Mouse (Mus musculus) neural tube, embryonic 13.5 days (tissue): ENCODE measurements around the gene Ncoa3. TPM values are rescaled to one million over a fixed set of nuclear protein-coding genes. Genes with fewer than 3 reads are reported as not detected.
A peak's percentile ranks its signal among the peaks of the same experiment; 100 is the strongest.

Experiments
- ATAC-seq: fragments of 200-750 bp; cut with Nextera tagmentation; 2 replicates; pipeline ENCODE4 v1.8.0; 2017; ENCODE audit warnings: low read depth, mild to moderate bottlenecking, moderate TSS enrichment, moderate library complexity
- H3K27ac ChIP-seq: fragments of 300-500 bp; sonication (generic); replicated peaks from 2 replicates; pipeline ENCODE4 v1.5.1; 2015; ENCODE audit warnings: moderate library complexity, mild to moderate bottlenecking, inconsistent platforms
- H3K27me3 ChIP-seq: fragments of 300-500 bp; sonication (generic); 2 replicates; pipeline ENCODE4 v1.6.1; 2015; ENCODE audit warnings: mild to moderate bottlenecking, inconsistent platforms
- H3K36me3 ChIP-seq: fragments of 300-500 bp; sonication (generic); 2 replicates; pipeline ENCODE4 v1.6.1; 2015; ENCODE audit warnings: mild to moderate bottlenecking, inconsistent platforms
- H3K4me1 ChIP-seq: fragments of 300-500 bp; sonication (generic); replicated peaks from 2 replicates; pipeline ENCODE4 v1.6.1; 2015; ENCODE audit warnings: inconsistent platforms
- H3K4me2 ChIP-seq: fragments of 300-500 bp; sonication (generic); 2 replicates; pipeline ENCODE4 v1.6.1; 2015; ENCODE audit warnings: inconsistent platforms, mild to moderate bottlenecking, moderate library complexity
- H3K4me3 ChIP-seq: fragments of 300-500 bp; sonication (generic); 2 replicates; pipeline ENCODE4 v1.5.1; 2015; ENCODE audit warnings: mild to moderate bottlenecking, inconsistent platforms
- H3K9ac ChIP-seq: fragments of 300-500 bp; sonication (generic); 2 replicates; pipeline ENCODE4 v1.6.1; 2015; ENCODE audit warnings: moderate library complexity, mild to moderate bottlenecking, inconsistent platforms
- H3K9me3 ChIP-seq: fragments of 300-500 bp; sonication (generic); 2 replicates; pipeline ENCODE4 v1.6.1; 2016; ENCODE audit warnings: inconsistent platforms
- WGBS: fragments of 180-500 bp; shearing (Covaris S2); methylation state at CpG from one replicate; pipeline ENCODE4 v1.1.7; 2015; 5-methylcytosine and 5-hydroxymethylcytosine counted together
- polyA plus RNA-seq: library from polyadenylated mRNA; unstranded; fragments of >200 nt; fragmentation: Nextera tagmentation; extraction: Ambion mirVana; gene quantifications from 2 replicates; pipeline ENCODE4 v1.2.1, GENCODE M21; 2015

Gene Ncoa3
- polyA plus RNA-seq, 1 experiment from 2014 or later, result 12.6 TPM

DNA sequence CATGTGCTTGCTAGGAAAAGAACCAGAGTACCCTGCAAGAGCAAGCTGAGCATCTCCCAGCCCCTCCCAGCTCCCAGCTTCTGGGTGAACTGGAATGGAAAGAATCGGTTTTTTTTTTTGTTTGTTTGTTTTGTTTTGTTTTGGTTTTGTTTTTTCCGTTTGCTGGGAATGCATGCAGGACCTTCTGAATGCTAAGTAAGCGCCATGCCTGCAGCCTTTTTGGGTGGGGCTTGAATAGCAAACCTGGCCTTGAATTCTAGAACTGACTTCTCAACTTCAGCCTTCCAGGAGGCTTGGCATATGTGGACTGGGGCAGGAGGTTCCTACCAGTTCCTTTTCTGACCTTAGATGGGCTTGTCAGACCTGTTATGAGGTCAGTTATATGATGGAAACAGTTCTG is 16.2 kb upstream of the Ncoa3 start:
- ATAC-seq, result no peak
- Histone ChIP-seq H3K4me2 (no peak overlapping the region), H3K27ac (no peak overlapping the region), H3K27me3 (no peaks in the 10 kb centered on the region), H3K4me1 (no peaks in the 10 kb centered on the region), H3K4me3 (no peak overlapping the region), H3K9ac (no peak overlapping the region), H3K36me3 (no peaks in the 10 kb centered on the region), H3K9me3 (no peaks in the 10 kb centered on the region)
- 69% methylated on average over 3 of the region's 3 CpGs for WGBS

DNA sequence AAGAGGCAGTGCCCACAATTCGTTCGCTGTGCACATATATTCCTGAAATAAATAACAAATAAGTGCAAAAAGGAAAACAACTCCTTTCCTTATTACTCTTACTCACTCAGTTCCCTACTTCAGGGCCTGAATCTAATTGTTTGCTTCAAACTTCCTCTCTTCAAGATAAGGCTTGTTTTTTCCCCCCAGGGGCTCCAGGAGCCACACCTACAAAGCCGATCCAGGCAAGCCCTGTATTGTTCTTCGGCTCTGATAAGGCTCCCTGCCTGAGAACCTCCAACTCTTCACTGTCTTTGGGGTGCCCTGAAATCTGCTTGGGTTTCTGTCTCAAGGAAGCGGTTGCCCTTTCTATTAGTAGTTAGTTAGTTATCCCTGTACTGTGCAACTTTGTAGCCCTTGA is 15.6 kb upstream of the Ncoa3 start:
- Histone ChIP-seq H3K4me3 (no peak overlapping the region), H3K27ac (no peak overlapping the region), H3K36me3 (no peaks in the 10 kb centered on the region), H3K27me3 (no peaks in the 10 kb centered on the region), H3K9me3 (no peaks in the 10 kb centered on the region), H3K9ac (no peak overlapping the region), H3K4me2 (no peak overlapping the region), H3K4me1 (no peaks in the 10 kb centered on the region)
- 79% methylated on average over 5 of the region's 5 CpGs for WGBS
- no peak for ATAC-seq

- Histone ChIP-seq H3K4me2 (no peak overlapping the region), H3K9me3 (no peaks in the 10 kb centered on the region), H3K36me3 (no peaks in the 10 kb centered on the region), H3K9ac (no peak overlapping the region), H3K27me3 (no peaks in the 10 kb centered on the region), H3K4me1 (no peaks in the 10 kb centered on the region), H3K27ac (no peak overlapping the region), H3K4me3 (no peak overlapping the region)
- ATAC-seq, result no peak
- WGBS, result 97% methylated on average over 1 of the region's 1 CpGs
Observed at GRCm38 (mm10) chr2:165978119-165978518, 14.3 kb upstream of the Ncoa3 start.

DNA sequence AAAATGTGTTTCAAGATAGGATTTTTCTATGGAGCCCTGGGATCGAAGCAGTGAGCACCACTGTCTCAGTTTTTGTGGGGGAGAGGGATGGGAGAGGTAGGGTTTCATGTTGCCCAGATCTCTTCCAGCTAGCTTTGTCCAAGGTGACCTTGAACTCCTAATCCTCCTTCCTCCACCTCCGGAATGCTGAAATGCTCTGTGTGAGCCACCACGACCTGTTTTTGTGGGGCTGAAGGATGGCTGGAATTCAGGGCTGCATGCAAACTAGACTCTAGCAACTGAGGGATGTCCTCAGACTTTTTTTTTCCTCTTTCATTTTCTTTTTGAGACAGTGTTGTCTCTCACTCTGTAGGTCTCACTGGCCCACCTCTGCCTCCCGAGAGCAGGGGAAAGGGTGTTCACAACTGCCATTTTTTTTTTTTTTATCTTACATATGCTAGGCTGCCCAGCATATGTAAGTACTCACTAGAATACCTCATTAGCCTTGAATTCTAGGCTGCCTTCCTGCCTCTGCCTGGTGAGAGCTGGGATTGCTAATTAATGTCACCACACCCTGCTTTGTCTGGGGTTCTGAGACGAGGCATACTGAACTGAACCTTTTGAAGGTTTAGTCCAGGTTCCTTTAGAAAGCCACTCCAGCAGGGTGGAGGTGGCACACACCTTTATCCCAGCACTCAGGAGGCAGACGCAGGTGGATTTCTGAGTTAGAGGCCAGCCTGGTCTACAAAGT is 11.0 kb upstream of the Ncoa3 start:
- Histone ChIP-seq H3K4me1 (no peaks in the 10 kb centered on the region), H3K4me2 (no peak overlapping the region), H3K9me3 (no peaks in the 10 kb centered on the region), H3K9ac (no peak overlapping the region), H3K4me3 (no peak overlapping the region), H3K27ac (no peak overlapping the region), H3K27me3 (no peaks in the 10 kb centered on the region), H3K36me3 (no peaks in the 10 kb centered on the region)
- WGBS, result 70% methylated on average over 6 of the region's 6 CpGs
- no peak for ATAC-seq

GRCm38 (mm10) chr2:165982512-165983389 is 9.7 kb upstream of the Ncoa3 start:
- ATAC-seq, result no peak
- Histone ChIP-seq H3K9me3 (no peaks in the 10 kb centered on the region), H3K36me3 (no peaks in the 10 kb centered on the region), H3K4me2 (no peak overlapping the region), H3K27ac (no peak overlapping the region), H3K4me1 (peaks cover 8% of the 10 kb centered on the region; the same call in 1 of the 2 replicates), H3K4me3 (no peak overlapping the region), H3K9ac (no peak overlapping the region), H3K27me3 (no peaks in the 10 kb centered on the region)
- WGBS, result 57% methylated on average over 16 of the region's 16 CpGs

DNA sequence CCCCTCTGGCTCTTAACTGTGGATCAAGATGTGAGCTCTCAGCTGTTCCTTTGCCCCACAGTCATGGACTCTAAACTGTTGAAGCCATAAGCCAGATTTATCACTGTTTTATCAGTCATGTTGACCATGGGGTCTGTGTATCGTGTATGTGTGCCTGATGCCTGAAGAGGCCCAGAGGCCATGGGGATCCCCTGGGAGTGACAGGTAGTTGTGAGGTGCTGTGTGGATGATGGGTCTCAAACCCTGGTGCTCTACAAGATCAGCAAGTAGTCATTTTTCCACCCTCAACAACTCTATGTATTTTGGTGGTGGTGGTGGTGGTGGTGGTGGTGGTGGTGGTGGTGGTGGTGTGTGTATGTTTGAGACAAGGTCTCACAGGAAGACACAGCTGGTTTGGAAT is 8.1 kb upstream of the Ncoa3 start:
- H3K4me3 ChIP-seq, result no peak overlapping the region
- H3K9me3 ChIP-seq, result no peaks in the 10 kb centered on the region
- H3K9ac ChIP-seq, result no peak overlapping the region
- no peak overlapping the region for H3K4me2 ChIP-seq
- no peaks in the 10 kb centered on the region for H3K36me3 ChIP-seq
- WGBS, result 100% methylated on average over 1 of the region's 1 CpGs
- ATAC-seq, result no peak
- no peak overlapping the region for H3K27ac ChIP-seq
- no peaks in the 10 kb centered on the region for H3K27me3 ChIP-seq
- peaks cover 8% of the 10 kb centered on the region; the same call in 1 of the 2 replicates for H3K4me1 ChIP-seq

- no peaks in the 10 kb centered on the region for H3K36me3 ChIP-seq
- H3K9ac ChIP-seq, result no peak overlapping the region
- WGBS, result 89% methylated on average over 6 of the region's 6 CpGs
- no peaks in the 10 kb centered on the region for H3K9me3 ChIP-seq
- no peak overlapping the region for H3K4me3 ChIP-seq
- no peak overlapping the region for H3K4me2 ChIP-seq
- H3K4me1 ChIP-seq, result peaks cover 8% of the 10 kb centered on the region; the same call in 1 of the 2 replicates
- ATAC-seq, result no peak
- no peak overlapping the region for H3K27ac ChIP-seq
- H3K27me3 ChIP-seq, result no peaks in the 10 kb centered on the region
Observed at GRCm38 (mm10) chr2:165984891-165985290, 7.5 kb upstream of the Ncoa3 start.

- 91% methylated on average over 11 of the region's 11 CpGs for WGBS
- no peak overlapping the region for H3K27ac ChIP-seq
- no peak for ATAC-seq
Observed at GRCm38 (mm10) chr2:165985581-165985980, 6.9 kb upstream of the Ncoa3 start.

DNA sequence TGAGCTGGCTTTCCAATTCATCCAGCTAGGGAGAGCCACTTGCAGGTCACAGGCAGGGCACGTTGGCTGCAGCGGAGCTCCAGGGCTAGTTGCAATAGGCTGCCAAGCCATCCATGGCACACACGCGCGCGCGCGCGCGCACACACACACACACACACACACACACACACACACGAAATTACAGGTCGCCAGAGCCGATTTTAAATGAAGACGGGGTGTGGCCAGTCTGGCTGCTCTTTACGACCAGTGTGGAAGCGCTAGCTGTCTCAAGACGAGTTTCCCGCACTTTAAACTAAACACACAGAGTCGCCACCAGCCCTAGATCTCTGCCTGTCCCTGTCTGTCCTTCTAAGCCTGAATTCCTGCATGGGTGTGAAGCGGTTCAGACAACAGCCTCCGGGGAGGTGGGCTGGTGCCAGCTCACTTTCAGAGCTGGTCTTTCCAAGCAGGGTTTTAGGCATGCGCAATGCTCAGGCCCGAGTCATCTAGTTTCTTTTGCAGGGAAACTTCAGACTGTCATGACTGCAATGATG is 5.4 kb upstream of the Ncoa3 start:
- no peaks in the 10 kb centered on the region for H3K27me3 ChIP-seq
- 3% methylated on average over 23 of the region's 23 CpGs for WGBS
- H3K4me3 ChIP-seq, result peak overlapping the region; percentile 43
- peak overlapping the region; percentile 68 for H3K27ac ChIP-seq
- H3K36me3 ChIP-seq, result no peaks in the 10 kb centered on the region
- H3K9me3 ChIP-seq, result no peaks in the 10 kb centered on the region
- peak overlapping the region; percentile 72 for H3K4me2 ChIP-seq
- peaks cover 8% of the 10 kb centered on the region; the same call in 1 of the 2 replicates for H3K4me1 ChIP-seq
- ATAC-seq, result peak; percentile 40; the same call in 1 of the 2 replicates
- H3K9ac ChIP-seq, result peak overlapping the region; percentile 64

More at GRCm38 (mm10) chr2:165985581-165985980, 6.9 kb upstream of the Ncoa3 start:
- Histone ChIP-seq H3K36me3 (no peaks in the 10 kb centered on the region), H3K27me3 (no peaks in the 10 kb centered on the region), H3K4me1 (peaks cover 8% of the 10 kb centered on the region; the same call in 1 of the 2 replicates), H3K9ac (no peak overlapping the region), H3K4me3 (no peak overlapping the region), H3K4me2 (no peak overlapping the region), H3K9me3 (no peaks in the 10 kb centered on the region)

DNA sequence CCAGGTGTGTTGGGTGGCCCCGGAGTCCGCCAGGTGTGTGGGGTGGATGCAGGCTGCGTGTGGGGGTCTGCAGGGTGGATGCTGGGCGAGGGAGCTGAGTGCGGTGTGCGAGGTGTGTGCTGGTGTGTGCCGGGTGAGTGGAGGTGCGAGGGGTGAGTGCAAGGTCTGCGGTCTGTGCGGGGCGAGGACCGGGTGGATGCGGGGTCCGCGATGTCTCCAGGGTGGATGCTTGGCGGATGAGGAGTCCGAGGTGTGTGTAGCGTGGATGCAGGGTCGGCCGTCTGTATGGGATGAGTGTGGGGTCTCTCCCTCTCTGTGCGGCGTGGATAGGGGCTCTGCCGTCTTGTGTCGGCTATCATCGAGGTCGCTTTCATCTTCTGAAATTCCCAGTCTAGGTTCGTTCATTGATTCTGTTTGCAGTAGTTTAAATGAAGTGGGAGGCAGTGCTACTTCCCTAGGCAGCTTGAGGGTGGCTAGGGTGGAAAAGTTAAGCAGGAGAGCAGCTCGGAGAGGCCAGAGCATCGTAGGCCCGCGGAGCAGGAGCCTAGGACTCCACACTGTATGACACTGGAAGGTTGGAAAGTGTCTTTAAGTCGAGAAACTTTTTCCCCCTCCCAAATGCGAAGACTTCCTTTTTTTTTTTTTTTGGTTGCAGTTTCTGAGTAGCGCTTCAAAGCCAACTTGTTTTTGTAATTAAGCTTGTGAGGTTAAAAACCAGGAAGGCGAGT is 901 bp downstream of the Ncoa3 start:
- peak overlapping the region; percentile 90 for H3K27ac ChIP-seq
- H3K4me2 ChIP-seq, result peak overlapping the region; percentile 91
- H3K4me3 ChIP-seq, result peak overlapping the region; percentile 93
- H3K9me3 ChIP-seq, result no peaks in the 10 kb centered on the region
- 3% methylated on average over 35 of the region's 35 CpGs for WGBS
- no peaks in the 10 kb centered on the region for H3K36me3 ChIP-seq
- peaks cover 20% of the 10 kb centered on the region for H3K4me1 ChIP-seq
- peak overlapping the region; percentile 93 for H3K9ac ChIP-seq
- no peaks in the 10 kb centered on the region for H3K27me3 ChIP-seq
- ATAC-seq, result peak; percentile 72; the same call in 1 of the 2 replicates

- Histone ChIP-seq H3K27me3 (no peaks in the 10 kb centered on the region), H3K4me3 (peak overlapping the region; percentile 93; the same call in 1 of the 2 replicates), H3K9ac (no peak overlapping the region), H3K36me3 (no peaks in the 10 kb centered on the region), H3K27ac (no peak overlapping the region), H3K4me1 (peaks cover 30% of the 10 kb centered on the region), H3K4me2 (peak overlapping the region; percentile 91; the same call in 1 of the 2 replicates), H3K9me3 (no peaks in the 10 kb centered on the region)
- WGBS, result 93% methylated on average over 4 of the region's 4 CpGs
- no peak for ATAC-seq
Observed at GRCm38 (mm10) chr2:165994341-165994740, 1.9 kb downstream of the Ncoa3 start.
